Mouse (Mus musculus) erythroblast, embryonic 14.5 days (primary cell): ENCODE measurements around the gene Wfdc13.

Source experiments
- GATA1 ChIP-seq: IDR thresholded peaks from 2 replicates; pipeline ENCODE4 v1.6.1; 2012; ENCODE audit warnings: low read length, inconsistent platforms, mixed read lengths
- TAL1 ChIP-seq: IDR thresholded peaks from 3 replicates; pipeline ENCODE4 v1.6.1; 2012; ENCODE audit warnings: low read length, inconsistent platforms, mixed read lengths

DNA sequence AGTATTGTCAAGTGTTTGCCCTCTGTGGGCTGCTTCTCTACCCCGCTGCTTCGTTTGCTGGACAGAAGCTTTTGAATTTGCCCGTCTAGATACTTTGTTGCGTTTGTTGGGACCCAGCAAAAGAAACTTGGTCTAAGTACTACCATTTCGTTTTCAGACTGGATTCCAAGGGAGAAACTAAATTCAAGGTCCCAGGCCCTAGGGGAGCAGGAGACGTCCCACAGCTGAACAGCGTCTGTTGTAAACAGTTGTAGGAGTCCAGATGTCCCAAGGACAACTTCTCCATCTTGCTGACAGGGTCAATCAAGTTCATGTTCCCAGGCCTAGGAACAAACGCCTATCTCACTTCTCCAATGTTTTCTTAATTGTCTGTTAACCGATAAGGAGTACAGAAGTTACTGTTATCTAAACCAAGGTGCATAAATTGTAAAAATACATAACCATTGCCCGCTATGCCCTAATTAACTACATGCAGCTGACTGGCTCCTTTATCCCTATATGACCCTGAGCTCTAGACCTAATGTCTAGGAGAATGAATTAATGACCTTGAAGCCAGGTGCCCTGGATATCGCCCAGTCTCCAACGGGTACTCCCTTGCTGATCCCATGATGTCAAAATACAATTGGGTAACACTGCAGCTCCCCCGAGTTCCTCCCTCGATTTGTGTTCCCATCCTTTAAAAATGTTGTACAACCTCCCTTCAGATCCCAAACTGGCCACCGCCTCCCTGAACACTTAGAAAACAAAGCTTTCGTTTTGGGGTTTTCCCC, 7.8 kb upstream of the Wfdc13 start:
- TF ChIP-seq GATA1: no peak
- no peak for TF ChIP-seq TAL1
